Mouse (Mus musculus) midbrain, embryonic 15.5 days (tissue): ENCODE results near the gene Hs2st1. TPM values are rescaled to one million over a fixed set of nuclear protein-coding genes. Genes with fewer than 3 reads are reported as not detected.

ENCODE experiments used
- ATAC-seq: fragments of 200-750 bp; cut with Nextera tagmentation; replicated peaks from 2 replicates; pipeline ENCODE4 v1.8.0; 2017; ENCODE audit warnings: moderate TSS enrichment
- H3K27ac ChIP-seq: fragments of 300-500 bp; sonication (generic); 2 replicates; pipeline ENCODE4 v1.5.1; 2015; ENCODE audit warnings: mild to moderate bottlenecking, inconsistent platforms
- H3K27me3 ChIP-seq: fragments of 300-500 bp; sonication (generic); replicated peaks from 2 replicates; pipeline ENCODE4 v1.6.1; 2015; ENCODE audit warnings: inconsistent platforms
- H3K36me3 ChIP-seq: fragments of 300-500 bp; sonication (generic); replicated peaks from 2 replicates; pipeline ENCODE4 v1.6.1; 2015; ENCODE audit warnings: inconsistent platforms
- H3K4me1 ChIP-seq: fragments of 300-500 bp; sonication (generic); 2 replicates; pipeline ENCODE4 v1.6.1; 2015; ENCODE audit warnings: inconsistent platforms
- H3K4me2 ChIP-seq: fragments of 300-500 bp; sonication (generic); 2 replicates; pipeline ENCODE4 v1.6.1; 2015; ENCODE audit warnings: inconsistent platforms, mild to moderate bottlenecking, moderate library complexity
- H3K4me3 ChIP-seq: fragments of 300-500 bp; sonication (generic); 2 replicates; pipeline ENCODE4 v1.5.1; 2015; ENCODE audit warnings: mild to moderate bottlenecking, inconsistent platforms
- H3K9ac ChIP-seq: fragments of 300-500 bp; sonication (generic); 2 replicates; pipeline ENCODE4 v1.6.1; 2015; ENCODE audit warnings: mild to moderate bottlenecking, inconsistent platforms
- H3K9me3 ChIP-seq: fragments of 300-500 bp; sonication (generic); 2 replicates; pipeline ENCODE4 v1.6.1; 2016; ENCODE audit warnings: inconsistent platforms
- WGBS: fragments of 180-500 bp; shearing (Covaris S2); methylation state at CpG from one replicate; pipeline ENCODE4 v1.1.7; 2015; ENCODE audit warnings: mixed read lengths; 5-methylcytosine and 5-hydroxymethylcytosine counted together
- polyA plus RNA-seq: library from polyadenylated mRNA; unstranded; fragments of >200 nt; fragmentation: Nextera tagmentation; extraction: Ambion mirVana; gene quantifications from 2 replicates; pipeline ENCODE4 v1.2.1, GENCODE M21; 2015

Hs2st1 gene
- polyA plus RNA-seq, 1 experiment from 2014 or later = 15.6 TPM

DNA sequence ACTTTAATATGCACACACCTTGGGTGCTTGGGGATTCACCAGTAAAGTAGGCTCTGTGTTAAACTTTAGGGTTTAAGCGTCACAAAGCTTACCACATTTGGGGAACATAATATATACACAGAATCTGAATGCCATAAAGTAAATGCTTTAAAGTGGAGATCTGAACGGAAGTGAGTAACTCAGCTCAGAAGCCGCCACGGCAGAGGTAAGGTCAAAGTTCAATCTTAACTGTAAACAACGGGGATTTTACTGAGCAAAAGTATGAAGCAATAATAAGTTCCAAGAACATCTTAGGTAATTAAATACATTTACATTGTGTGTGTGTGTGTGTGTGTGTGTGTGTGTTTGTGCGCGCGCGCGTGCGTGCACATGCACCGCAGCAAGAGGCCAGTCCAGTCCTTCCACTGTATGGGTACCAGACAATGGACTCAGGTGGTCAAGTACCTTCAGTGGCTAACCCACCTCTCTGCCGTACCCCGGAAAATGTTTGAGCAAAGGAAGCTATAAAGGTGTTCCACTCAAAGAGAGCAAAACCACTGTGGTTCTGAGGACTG lies 123.8 kb downstream of the Hs2st1 start:
- Histone ChIP-seq H3K9me3 (no peaks in the 10 kb centered on the region), H3K27ac (no peak overlapping the region)
- WGBS = 94% methylated on average over 14 of the region's 14 CpGs

DNA sequence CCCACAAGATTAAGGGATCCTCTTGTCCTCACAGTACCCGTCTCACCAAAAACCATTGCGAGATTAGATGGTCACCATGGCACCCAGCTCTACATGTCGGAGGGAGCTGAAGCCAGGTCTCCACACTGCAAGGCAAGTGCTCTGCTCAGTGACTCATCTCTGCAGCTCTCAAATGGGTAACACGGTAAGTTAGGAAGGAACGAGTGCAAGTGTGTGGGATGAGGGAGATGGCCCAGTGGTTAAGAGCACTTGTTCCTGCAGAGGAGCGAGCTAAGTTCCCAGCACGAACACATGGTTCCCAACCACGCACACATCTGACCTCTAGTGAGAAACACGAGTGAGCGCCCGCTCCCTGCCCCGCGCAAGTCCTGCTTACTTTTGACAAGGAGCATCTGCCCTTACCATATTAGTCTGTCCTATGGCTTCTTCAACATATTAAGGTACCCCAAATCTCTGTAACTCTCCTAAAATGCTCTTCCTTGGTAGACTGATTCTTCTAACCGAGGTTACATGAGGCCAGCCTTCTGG lies 132.0 kb downstream of the Hs2st1 start:
- ATAC-seq = no peak
- H3K36me3 ChIP-seq = no peaks in the 10 kb centered on the region
- H3K9ac ChIP-seq = no peak overlapping the region
- no peak overlapping the region for H3K4me3 ChIP-seq
- H3K27me3 ChIP-seq = no peaks in the 10 kb centered on the region
- no peaks in the 10 kb centered on the region for H3K4me1 ChIP-seq
- H3K27ac ChIP-seq = no peak overlapping the region
- WGBS = 95% methylated on average over 14 of the region's 14 CpGs
- H3K4me2 ChIP-seq = no peak overlapping the region
- no peaks in the 10 kb centered on the region for H3K9me3 ChIP-seq

More for the DNA sequence above, 123.8 kb downstream of the Hs2st1 start:
- Histone ChIP-seq H3K27me3 (no peaks in the 10 kb centered on the region), H3K36me3 (no peaks in the 10 kb centered on the region), H3K9ac (no peak overlapping the region), H3K4me1 (no peaks in the 10 kb centered on the region), H3K4me3 (no peak overlapping the region), H3K4me2 (no peak overlapping the region)
- no peak for ATAC-seq

DNA sequence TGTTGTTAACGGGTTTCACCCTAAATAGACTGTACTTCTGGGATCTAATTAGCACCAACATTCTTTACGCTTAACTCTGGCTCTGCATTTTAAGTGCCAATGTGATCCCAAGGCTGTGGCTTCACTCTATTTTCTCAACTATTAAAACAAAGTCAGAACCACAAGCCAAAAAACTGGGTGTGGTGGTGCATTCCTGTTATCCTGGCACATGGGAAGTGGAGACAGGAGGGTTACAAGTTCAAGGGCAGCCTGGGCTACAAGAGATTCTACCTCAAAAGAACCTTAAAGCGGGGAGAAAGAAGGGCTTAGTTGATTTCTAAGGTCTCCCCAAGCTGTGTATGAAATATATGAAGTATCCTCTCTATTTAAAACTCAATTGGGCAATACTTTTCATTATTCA lies 133.9 kb downstream of the Hs2st1 start:
- H3K27ac ChIP-seq = no peak overlapping the region
- no peak for ATAC-seq
- no peak overlapping the region for H3K4me2 ChIP-seq
- 86% methylated on average over 3 of the region's 3 CpGs for WGBS
- H3K9me3 ChIP-seq = no peaks in the 10 kb centered on the region
- H3K36me3 ChIP-seq = no peaks in the 10 kb centered on the region
- no peaks in the 10 kb centered on the region for H3K27me3 ChIP-seq
- H3K4me1 ChIP-seq = no peaks in the 10 kb centered on the region
- H3K4me3 ChIP-seq = no peak overlapping the region
- no peak overlapping the region for H3K9ac ChIP-seq

DNA sequence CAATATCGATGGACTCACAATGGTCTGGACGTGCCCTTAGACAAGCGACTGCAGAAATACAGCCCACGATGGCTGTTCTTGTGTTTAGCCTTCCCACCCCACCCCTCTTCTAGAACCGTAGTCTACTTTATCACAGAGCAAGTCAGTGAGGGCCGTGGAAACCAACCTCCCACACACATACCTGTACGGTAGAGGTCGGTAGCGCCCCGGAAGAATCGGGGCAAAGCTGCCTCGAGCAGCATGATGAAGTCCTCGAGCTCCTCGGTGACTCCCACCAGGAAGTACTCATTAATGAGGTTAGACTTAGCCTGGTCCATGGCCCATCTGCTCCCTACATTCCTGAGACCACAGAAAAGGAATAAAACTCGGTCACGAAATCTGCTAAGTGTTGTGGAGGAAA lies 134.7 kb downstream of the Hs2st1 start:
- Histone ChIP-seq H3K4me3 (no peak overlapping the region), H3K4me1 (no peaks in the 10 kb centered on the region), H3K9me3 (no peaks in the 10 kb centered on the region), H3K4me2 (no peak overlapping the region), H3K27ac (no peak overlapping the region), H3K27me3 (no peaks in the 10 kb centered on the region), H3K36me3 (no peaks in the 10 kb centered on the region), H3K9ac (no peak overlapping the region)
- 91% methylated on average over 16 of the region's 16 CpGs for WGBS
- no peak for ATAC-seq

DNA sequence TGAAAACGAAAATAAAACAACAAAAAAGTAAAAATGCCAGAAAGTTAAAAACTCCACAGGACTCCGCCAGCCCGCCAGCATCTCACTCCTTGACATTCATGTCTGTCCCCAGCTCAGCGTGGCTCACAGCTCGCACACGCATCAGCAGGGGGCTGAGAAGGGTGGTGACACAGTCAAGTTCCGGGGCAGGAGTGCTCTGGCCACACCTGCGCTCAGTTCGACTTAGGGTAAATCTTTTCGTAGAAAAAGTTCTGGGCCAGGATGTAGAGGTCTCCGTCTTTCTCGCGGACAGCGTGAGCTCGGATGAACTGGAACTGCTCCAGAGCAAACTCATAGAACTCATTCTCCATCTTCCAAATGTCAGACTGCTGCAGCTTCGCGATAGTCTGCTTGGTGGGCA lies 135.7 kb downstream of the Hs2st1 start:
- 93% methylated on average over 17 of the region's 17 CpGs for WGBS
- no peaks in the 10 kb centered on the region for H3K4me1 ChIP-seq
- H3K9ac ChIP-seq = no peak overlapping the region
- no peak overlapping the region for H3K27ac ChIP-seq
- no peak for ATAC-seq
- no peaks in the 10 kb centered on the region for H3K27me3 ChIP-seq
- no peaks in the 10 kb centered on the region for H3K9me3 ChIP-seq
- no peaks in the 10 kb centered on the region for H3K36me3 ChIP-seq
- H3K4me3 ChIP-seq = no peak overlapping the region
- no peak overlapping the region for H3K4me2 ChIP-seq

DNA sequence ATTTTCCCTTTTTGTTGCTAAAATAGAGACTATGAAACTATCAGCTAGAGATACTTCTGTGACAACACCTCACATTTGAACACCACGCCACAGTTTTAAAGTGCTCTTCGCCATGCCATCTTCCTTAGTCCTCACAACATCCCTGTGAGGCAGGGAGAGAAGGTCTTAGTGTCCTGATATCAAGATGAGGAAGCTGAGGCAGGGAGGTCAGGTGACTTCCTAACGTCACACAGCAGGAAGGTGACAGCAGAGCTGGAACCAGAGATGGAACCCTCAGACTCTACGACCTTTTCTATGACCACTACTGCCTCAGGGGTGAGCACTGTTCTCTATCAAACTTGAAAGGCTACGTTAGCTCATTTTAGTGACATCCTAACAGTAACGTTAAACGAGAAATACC lies 136.9 kb downstream of the Hs2st1 start:
- no peak overlapping the region for H3K27ac ChIP-seq
- no peak overlapping the region for H3K9ac ChIP-seq
- H3K36me3 ChIP-seq = no peaks in the 10 kb centered on the region
- H3K4me1 ChIP-seq = no peaks in the 10 kb centered on the region
- ATAC-seq = no peak
- WGBS = 91% methylated on average over 7 of the region's 7 CpGs
- no peaks in the 10 kb centered on the region for H3K27me3 ChIP-seq
- H3K4me2 ChIP-seq = no peak overlapping the region
- H3K9me3 ChIP-seq = no peaks in the 10 kb centered on the region
- no peak overlapping the region for H3K4me3 ChIP-seq

DNA sequence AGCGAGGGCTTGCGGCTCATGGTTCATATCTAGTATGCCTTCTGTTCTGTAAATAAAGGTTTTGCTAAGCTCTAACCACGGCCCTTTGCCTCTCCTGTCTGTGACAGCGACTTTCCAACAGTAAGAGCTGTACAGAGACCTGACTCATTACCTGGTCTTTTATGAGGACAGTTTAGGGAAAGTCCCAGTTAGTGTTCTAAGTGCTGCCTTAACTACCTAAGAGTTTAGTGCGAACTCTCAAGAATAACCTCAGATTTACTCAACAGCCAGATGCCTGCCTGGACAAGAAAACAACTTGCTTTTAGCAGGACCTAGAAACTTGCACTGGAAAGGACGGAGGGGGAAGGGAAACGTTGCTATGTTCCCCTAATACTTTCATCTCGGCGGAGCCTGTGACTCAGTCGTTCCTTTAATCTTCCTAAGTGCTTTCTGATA lies 137.8 kb downstream of the Hs2st1 start:
- Histone ChIP-seq H3K4me3 (no peak overlapping the region), H3K4me1 (no peaks in the 10 kb centered on the region), H3K4me2 (no peak overlapping the region), H3K9me3 (no peaks in the 10 kb centered on the region), H3K36me3 (no peaks in the 10 kb centered on the region), H3K9ac (no peak overlapping the region), H3K27me3 (no peaks in the 10 kb centered on the region), H3K27ac (no peak overlapping the region)
- ATAC-seq = no peak
- WGBS = 86% methylated on average over 10 of the region's 10 CpGs

DNA sequence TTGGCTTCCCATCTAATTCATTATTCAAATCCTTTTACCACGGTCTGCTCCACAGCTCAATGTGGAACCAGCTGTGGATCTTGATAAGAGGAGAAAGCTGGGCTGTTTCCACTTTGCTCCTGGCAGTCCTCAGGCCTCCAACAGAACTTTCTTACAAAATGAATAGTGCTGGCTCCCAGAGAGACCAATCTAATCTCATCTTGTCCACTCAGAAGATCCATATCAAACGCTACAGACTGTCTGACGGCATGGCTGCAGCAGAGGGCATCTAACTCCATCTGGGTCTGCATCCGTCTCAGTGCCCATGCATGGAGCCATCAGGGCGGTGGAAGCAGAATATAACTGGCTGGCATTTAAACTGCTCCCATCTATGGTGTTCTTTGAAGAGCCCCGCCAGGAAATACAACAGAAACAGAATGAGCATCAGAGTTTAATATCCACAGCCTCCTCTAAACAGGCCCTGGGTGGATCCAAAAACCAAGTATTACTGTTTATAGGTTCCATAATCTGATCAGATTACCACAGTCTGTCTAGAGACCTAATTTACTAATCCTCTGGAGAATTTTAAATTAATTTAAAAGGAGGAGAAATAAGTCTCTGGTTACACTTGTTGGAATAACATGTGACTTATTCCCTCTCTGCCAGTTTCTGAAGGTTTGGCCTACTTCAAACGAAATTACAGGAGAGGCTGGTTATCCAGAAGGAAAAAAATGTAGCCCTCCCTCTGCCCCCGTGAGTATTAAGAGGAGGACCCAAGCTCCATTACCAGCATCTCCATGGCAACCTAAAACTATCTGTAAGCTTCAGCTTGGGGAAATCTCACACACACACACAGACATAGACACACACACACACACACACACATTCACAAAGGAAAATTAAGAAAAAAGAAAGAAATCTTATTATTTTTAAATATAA lies 141.2 kb downstream of the Hs2st1 start:
- ATAC-seq = peak; percentile 82
- no peaks in the 10 kb centered on the region for H3K36me3 ChIP-seq
- WGBS = 26% methylated on average over 8 of the region's 8 CpGs
- no peak overlapping the region for H3K9ac ChIP-seq
- H3K9me3 ChIP-seq = no peaks in the 10 kb centered on the region
- H3K4me3 ChIP-seq = no peak overlapping the region
- H3K27ac ChIP-seq = peak overlapping the region; percentile 55
- no peak overlapping the region for H3K4me2 ChIP-seq
- no peaks in the 10 kb centered on the region for H3K4me1 ChIP-seq
- no peaks in the 10 kb centered on the region for H3K27me3 ChIP-seq

DNA sequence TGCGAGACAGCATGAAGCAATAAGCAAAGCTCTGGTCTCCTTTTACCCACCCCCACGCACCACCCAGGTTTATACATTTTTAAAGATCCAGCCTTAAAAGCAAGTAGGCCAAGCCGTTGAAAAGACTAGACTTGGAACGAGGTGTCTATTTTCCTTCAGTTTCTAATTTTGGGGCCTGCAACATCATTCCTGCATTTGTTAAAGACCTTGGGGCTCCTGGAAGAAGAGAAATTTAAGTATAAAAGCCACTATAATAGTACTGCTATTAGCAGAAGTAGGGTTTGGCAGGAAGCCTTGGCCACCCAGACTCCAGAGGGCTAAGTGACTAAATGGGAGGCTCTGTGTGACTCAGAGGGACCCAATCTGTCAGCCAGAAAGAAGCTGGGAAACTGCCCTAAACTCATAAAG lies 144.9 kb downstream of the Hs2st1 start:
- 79% methylated on average over 4 of the region's 4 CpGs for WGBS
- no peak overlapping the region for H3K27ac ChIP-seq
- H3K4me1 ChIP-seq = peaks cover 10% of the 10 kb centered on the region
- H3K27me3 ChIP-seq = no peaks in the 10 kb centered on the region
- H3K9ac ChIP-seq = no peak overlapping the region
- no peak overlapping the region for H3K4me2 ChIP-seq
- no peak overlapping the region for H3K4me3 ChIP-seq
- H3K9me3 ChIP-seq = no peaks in the 10 kb centered on the region
- ATAC-seq = no peak
- no peaks in the 10 kb centered on the region for H3K36me3 ChIP-seq

DNA sequence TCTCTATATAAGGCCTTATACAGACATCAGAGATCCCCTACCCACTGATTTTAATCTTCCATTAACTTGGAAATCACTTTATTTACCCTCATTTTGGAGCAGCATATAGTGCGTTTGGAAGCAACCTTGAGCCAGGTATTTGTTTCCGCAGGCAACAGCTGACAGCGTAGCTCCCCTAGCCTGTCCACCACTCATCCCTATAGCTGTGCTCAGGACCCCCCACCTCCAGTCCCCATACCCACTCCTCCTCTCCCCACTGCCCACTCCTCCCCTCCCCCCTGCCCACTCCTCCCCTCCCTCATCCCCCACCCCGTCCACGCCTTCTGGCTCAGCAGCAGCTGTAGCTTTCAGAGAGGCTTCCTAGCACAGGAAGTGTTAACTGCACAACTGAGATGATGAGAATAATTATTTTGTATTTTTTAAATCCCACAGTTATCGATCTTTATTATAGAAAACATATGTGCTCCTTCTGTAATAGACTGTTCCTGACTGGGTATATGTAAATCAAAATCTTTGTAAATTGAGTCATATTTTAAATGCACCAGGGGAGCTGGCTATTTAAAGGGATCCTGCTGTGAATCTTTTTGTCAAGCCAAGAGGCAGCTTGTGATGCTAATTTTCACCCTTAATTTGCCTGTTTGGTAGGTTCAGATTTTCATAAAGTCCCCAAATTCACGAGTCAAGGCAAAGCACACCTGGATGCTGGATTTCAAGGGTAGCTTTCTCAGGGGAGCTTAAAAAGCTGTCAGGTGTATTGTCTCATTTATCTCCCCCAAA lies 148.4 kb downstream of the Hs2st1 start:
- no peaks in the 10 kb centered on the region for H3K36me3 ChIP-seq
- 34% methylated on average over 7 of the region's 7 CpGs for WGBS
- H3K4me2 ChIP-seq = no peak overlapping the region
- H3K27me3 ChIP-seq = no peaks in the 10 kb centered on the region
- H3K27ac ChIP-seq = no peak overlapping the region
- H3K9ac ChIP-seq = no peak overlapping the region
- no peaks in the 10 kb centered on the region for H3K9me3 ChIP-seq
- ATAC-seq = peak; percentile 56
- no peak overlapping the region for H3K4me3 ChIP-seq
- peaks cover 10% of the 10 kb centered on the region for H3K4me1 ChIP-seq

DNA sequence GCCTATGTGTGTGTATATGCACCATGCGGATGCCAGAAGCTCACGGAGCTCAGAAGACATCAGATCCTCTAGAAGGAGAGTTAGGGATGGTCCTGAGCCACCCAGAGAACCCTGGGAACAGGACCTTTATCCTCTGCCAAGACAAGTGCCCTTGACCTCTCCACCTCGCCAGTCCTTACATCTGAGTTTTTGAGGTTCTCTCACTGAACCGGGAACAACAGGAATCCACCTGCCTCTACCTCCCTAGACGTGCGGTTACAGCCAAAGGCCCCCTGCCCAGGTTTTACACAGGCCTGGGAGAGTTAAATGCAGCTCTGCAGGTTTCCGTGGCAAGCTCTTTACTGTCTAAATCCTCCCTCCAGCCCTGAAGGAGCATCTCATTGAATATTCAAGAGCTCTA lies 156.2 kb downstream of the Hs2st1 start:
- no peak overlapping the region for H3K4me3 ChIP-seq
- 32% methylated on average over 7 of the region's 7 CpGs for WGBS
- H3K36me3 ChIP-seq = no peaks in the 10 kb centered on the region
- ATAC-seq = no peak
- no peak overlapping the region for H3K9ac ChIP-seq
- no peaks in the 10 kb centered on the region for H3K9me3 ChIP-seq
- no peaks in the 10 kb centered on the region for H3K27me3 ChIP-seq
- no peak overlapping the region for H3K27ac ChIP-seq
- no peak overlapping the region for H3K4me2 ChIP-seq
- H3K4me1 ChIP-seq = peaks cover 28% of the 10 kb centered on the region
